In genomic region chr9:75653981-75654911, GRCm38 (mm10) we compare ENCODE assay signal across 10 mouse cellular contexts. TPM values are rescaled to one million over a fixed set of nuclear protein-coding genes. Genes with fewer than 3 reads are reported as not detected.
A peak's percentile ranks its signal among the peaks of the same experiment; 100 is the strongest.
DNase-seq lines count a peak whose midpoint lies in the region; ATAC-seq lines count a peak whose summit lies in the region.
"Had no signal": no experiment of that assay in that cellular context is flagged by ENCODE, and none has a peak within 500 bp of the region (broad histone marks: within the 10 kb centered on the region; RNA-seq: fewer than 3 reads in every experiment).

No protein-coding gene starts in this region.

- no peak overlapping the region for H3K9ac ChIP-seq in neural tube, embryonic 14.5 days (replicated peaks; ENCODE audit: low read depth, low read length)
- no peak overlapping the region for H3K9ac ChIP-seq in heart, embryonic 15.5 days

- no peak overlapping the region for H3K4me3 ChIP-seq in heart, embryonic 10.5 days
- no peak overlapping the region for H3K4me3 ChIP-seq in neural tube, embryonic 14.5 days (ENCODE audit: low read depth, low read length)
- H3K4me3 ChIP-seq in heart, embryonic 15.5 days, result no peak overlapping the region
- H3K4me3 ChIP-seq: erythroblast, embryonic 14.5 days had no signal

- no peaks in the 10 kb centered on the region for H3K9me3 ChIP-seq in heart, embryonic 10.5 days
- no peaks in the 10 kb centered on the region for H3K9me3 ChIP-seq in neural tube, embryonic 14.5 days (ENCODE audit: control insufficient read depth, low read length)
- no peaks in the 10 kb centered on the region for H3K9me3 ChIP-seq in heart, embryonic 15.5 days (replicated peaks)

- H3K4me1 ChIP-seq in heart, embryonic 10.5 days, result peaks cover 8% of the 10 kb centered on the region; the same call in 1 of the 2 replicates
- peaks cover 4% of the 10 kb centered on the region; the same call in 1 of the 2 replicates for H3K4me1 ChIP-seq in neural tube, embryonic 14.5 days (ENCODE audit: control insufficient read depth, insufficient read depth, low read length)
- peaks cover 8% of the 10 kb centered on the region for H3K4me1 ChIP-seq in heart, embryonic 15.5 days (replicated peaks)

- H3K4me2 ChIP-seq in neural tube, embryonic 14.5 days (ENCODE audit: low read depth, low read length), result no peak overlapping the region
- H3K4me2 ChIP-seq in heart, embryonic 15.5 days, result peak overlapping the region; percentile 14; the same call in 1 of the 2 replicates

- DNase-seq in heart, adult 18-20 months, result peak; percentile 62 to 67
- DNase-seq in heart, embryonic 10.5 days (ENCODE audit: low spot score), result no peak
- no peak for DNase-seq in neural tube, embryonic 10.5 days (ENCODE audit: extremely low spot score, low spot score)
- DNase-seq in retina, postnatal 1 day, result peak; percentile 19
- no peak for DNase-seq in spleen, adult 18-20 months
- no peak for DNase-seq in cerebellum, postnatal 36 days
- DNase-seq: adrenal gland, postnatal 25 days had no signal

- ATAC-seq in neural tube, embryonic 14.5 days (ENCODE audit: low read depth), result peak; percentile 54; the same call in 1 of the 2 replicates
- no peak for ATAC-seq in heart, embryonic 15.5 days (replicated peaks; ENCODE audit: insufficient number of reproducible peaks, insufficient read depth, low FRiP score, low read depth)

- H3K27ac ChIP-seq in heart, embryonic 10.5 days, result no peak overlapping the region
- H3K27ac ChIP-seq in neural tube, embryonic 14.5 days (ENCODE audit: low read depth, low read length), result no peak overlapping the region
- peak overlapping the region; percentile 58; the same call in 1 of the 2 replicates for H3K27ac ChIP-seq in heart, embryonic 15.5 days

- H3K27me3 ChIP-seq in heart, embryonic 10.5 days (ENCODE audit: insufficient read depth, poor library complexity, severe bottlenecking), result no peaks in the 10 kb centered on the region
- H3K27me3 ChIP-seq in neural tube, embryonic 14.5 days (ENCODE audit: control insufficient read depth, insufficient read depth, low read length), result no peaks in the 10 kb centered on the region
- no peaks in the 10 kb centered on the region for H3K27me3 ChIP-seq in heart, embryonic 15.5 days

- H3K36me3 ChIP-seq in heart, embryonic 10.5 days, result no peaks in the 10 kb centered on the region
- H3K36me3 ChIP-seq in neural tube, embryonic 14.5 days (ENCODE audit: control insufficient read depth, insufficient read depth, low read length), result peaks cover 37% of the 10 kb centered on the region
- H3K36me3 ChIP-seq in heart, embryonic 15.5 days, result no peaks in the 10 kb centered on the region

- WGBS in heart, embryonic 10.5 days, result 38% methylated on average over 12 of the region's 12 CpGs
- 40% methylated on average over 12 of the region's 12 CpGs for WGBS in neural tube, embryonic 14.5 days
- 24% methylated on average over 12 of the region's 12 CpGs for WGBS in heart, embryonic 15.5 days

RNA-seq across cellular contexts. Expression of gene Lysmd2, which starts 28.7 kb away (rescaled TPM):
- total RNA-seq in heart, adult 18-20 months (2021), result 10 to 100 TPM in 1 of 2 experiments, 1 to 10 TPM in 1; 9.9 to 11.9 TPM
- polyA plus RNA-seq in heart, embryonic 10.5 days (2016; fragmentation: Nextera tagmentation; extraction: Ambion mirVana), result 14.3 and 14.9 TPM in 2 replicates
- polyA plus RNA-seq in neural tube, embryonic 14.5 days (2014; fragmentation: Nextera tagmentation; extraction: Ambion mirVana), result 38.0 and 42.0 TPM in 2 replicates
- 20.9 and 21.7 TPM in 2 replicates for polyA plus RNA-seq in heart, embryonic 15.5 days (2015; fragmentation: Nextera tagmentation; extraction: Ambion mirVana)
- polyA plus RNA-seq: erythroblast, embryonic 14.5 days had no signal

RNA-seq across cellular contexts. Expression of gene Scg3, which starts 29.6 kb away (rescaled TPM):
- total RNA-seq in heart, adult 18-20 months (2021), result under 1 TPM; 0.17 to 0.33 TPM
- 0.12 and 0.57 TPM in 2 replicates for polyA plus RNA-seq in heart, embryonic 10.5 days (2016; fragmentation: Nextera tagmentation; extraction: Ambion mirVana)
- 133 and 144 TPM in 2 replicates for polyA plus RNA-seq in neural tube, embryonic 14.5 days (2014; fragmentation: Nextera tagmentation; extraction: Ambion mirVana)
- polyA plus RNA-seq in heart, embryonic 15.5 days (2015; fragmentation: Nextera tagmentation; extraction: Ambion mirVana), result 0.15 and 1.4 TPM in 2 replicates
- polyA plus RNA-seq: erythroblast, embryonic 14.5 days had no signal

RNA-seq across cellular contexts. Expression of gene Tmod2, which starts 43.1 kb away (rescaled TPM):
- total RNA-seq in heart, adult 18-20 months (2021), result 1 to 10 TPM; 3.1 to 4.3 TPM
- 6.0 and 8.9 TPM in 2 replicates for polyA plus RNA-seq in heart, embryonic 10.5 days (2016; fragmentation: Nextera tagmentation; extraction: Ambion mirVana)
- 230 and 265 TPM in 2 replicates for polyA plus RNA-seq in neural tube, embryonic 14.5 days (2014; fragmentation: Nextera tagmentation; extraction: Ambion mirVana)
- 5.2 and 8.9 TPM in 2 replicates for polyA plus RNA-seq in heart, embryonic 15.5 days (2015; fragmentation: Nextera tagmentation; extraction: Ambion mirVana)
- polyA plus RNA-seq: erythroblast, embryonic 14.5 days had no signal

Comparison
In these comparisons a context has a peak if more than half of its experiments do, and no peak if none do; other contexts are left out.
1. DNase-seq: peak in heart, adult 18-20 months (2 of 2) and retina, postnatal 1 day (single experiment); none in heart, embryonic 10.5 days (single experiment), neural tube, embryonic 10.5 days (single experiment), spleen, adult 18-20 months (0 of 2) and cerebellum, postnatal 36 days (0 of 2).
2. RNA of gene Scg3, which starts 29.6 kb away (polyA plus RNA-seq): 133 to 144 TPM in neural tube, embryonic 14.5 days; 0.12 to 0.57 TPM in heart, embryonic 10.5 days and 0.15 to 1.4 TPM in heart, embryonic 15.5 days; every median in the first group is over 10 times any median in the second.
3. RNA of gene Tmod2, which starts 43.1 kb away (polyA plus RNA-seq): 230 to 265 TPM in neural tube, embryonic 14.5 days; 6.0 to 8.9 TPM in heart, embryonic 10.5 days and 5.2 to 8.9 TPM in heart, embryonic 15.5 days; every median in the first group is over 10 times any median in the second.